In the genomic region with DNA sequence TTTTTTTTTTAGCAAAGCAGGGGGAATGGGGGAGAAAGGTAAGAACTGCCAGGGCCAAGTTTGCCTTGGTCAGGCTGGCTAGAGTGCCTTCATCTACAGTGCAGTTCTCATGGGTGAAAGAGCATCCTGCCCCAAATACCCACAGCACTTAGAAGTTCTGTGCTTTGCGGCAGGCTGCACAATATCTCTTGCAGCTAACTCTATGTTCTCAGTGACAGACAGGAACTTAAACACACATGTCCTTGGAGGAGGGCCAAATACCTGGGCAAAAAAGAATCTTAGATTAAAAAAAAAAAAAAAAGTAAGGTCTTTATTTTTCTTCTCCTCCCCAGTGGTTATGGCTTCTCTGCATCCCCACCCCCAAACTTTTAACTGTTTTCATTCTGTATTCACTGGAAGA, we compare ENCODE assay signal across 19 mouse cellular contexts.
DNase-seq lines count a peak whose midpoint lies in the region; ATAC-seq and TF ChIP-seq lines count a peak whose summit lies in the region.
"Had no signal": no experiment of that assay in that cellular context is flagged by ENCODE, and none has a peak within 500 bp of the region (broad histone marks: within the 10 kb centered on the region; RNA-seq: fewer than 3 reads in every experiment).

No protein-coding gene starts in this region.

- no peak for TF ChIP-seq POLR2A in lung, adult 2 months (IDR thresholded peaks at IDR 0.05; ENCODE audit: borderline replicate concordance, extremely low read depth, low read depth, low read length)

- no peak overlapping the region for H3K9ac ChIP-seq in forebrain, postnatal 0 days
- H3K9ac ChIP-seq: forebrain, embryonic 12.5 days; heart, embryonic 13.5 days; hindbrain, embryonic 15.5 days had no signal

- H3K9me3 ChIP-seq in forebrain, embryonic 10.5 days, result no peaks in the 10 kb centered on the region
- no peaks in the 10 kb centered on the region for H3K9me3 ChIP-seq in forebrain, postnatal 0 days (ENCODE audit: low read length)
- H3K9me3 ChIP-seq: forebrain, embryonic 12.5 days; heart, embryonic 13.5 days; hindbrain, embryonic 15.5 days had no signal

- no peak overlapping the region for H3K4me3 ChIP-seq in forebrain, embryonic 10.5 days
- no peak overlapping the region for H3K4me3 ChIP-seq in forebrain, postnatal 0 days (ENCODE audit: low read depth, low read length)
- H3K4me3 ChIP-seq in lung, adult 2 months (replicated peaks; ENCODE audit: extremely low read depth, low read depth, low read length), result no peak overlapping the region
- H3K4me3 ChIP-seq: forebrain, embryonic 12.5 days; heart, embryonic 13.5 days; hindbrain, embryonic 15.5 days had no signal

- H3K27ac ChIP-seq in forebrain, embryonic 10.5 days, result peak overlapping the region; percentile 79; the same call in 1 of the 2 replicates
- no peak overlapping the region for H3K27ac ChIP-seq in forebrain, postnatal 0 days (ENCODE audit: low read depth, low read length)
- H3K27ac ChIP-seq: forebrain, embryonic 12.5 days; heart, embryonic 13.5 days; hindbrain, embryonic 15.5 days had no signal

- ATAC-seq in forebrain, postnatal 0 days, result no peak
- ATAC-seq: forebrain, embryonic 16.5 days had no signal

- H3K4me1 ChIP-seq in forebrain, embryonic 10.5 days, result peaks cover 35% of the 10 kb centered on the region
- peaks cover 6% of the 10 kb centered on the region; the same call in 1 of the 2 replicates for H3K4me1 ChIP-seq in forebrain, postnatal 0 days (ENCODE audit: insufficient read depth)
- H3K4me1 ChIP-seq in lung, adult 2 months (ENCODE audit: control insufficient read depth, insufficient read depth, low read length), result no peaks in the 10 kb centered on the region; the same call in 1 of the 2 replicates

- no peak for DNase-seq in forebrain, embryonic 10.5 days (ENCODE audit: extremely low spot score, low spot score)
- DNase-seq in forebrain, postnatal 0 days, result no peak
- DNase-seq in CD4-positive helper T cell, adult 2 months (ENCODE audit: low read depth, low spot score), result peak; percentile 51
- peak; percentile 23 for DNase-seq in T-cell, adult 2 months (ENCODE audit: low spot score)
- DNase-seq in naive thymus-derived CD4-positive, alpha-beta T cell, adult 2 months (ENCODE audit: low read depth), result peak; percentile 73
- no peak for DNase-seq in lung, adult 2 months
- DNase-seq in kidney, postnatal 10 days, result no peak
- DNase-seq: adrenal gland, adult 2 months; adrenal gland, postnatal 25 days; cerebellum, adult 2 months; cerebellum, postnatal 10 days; gastrocnemius, postnatal 36 days; heart, adult 11 months; heart, postnatal 36 days had no signal

- 92% methylated on average over 1 of the region's 1 CpGs for WGBS in forebrain, embryonic 10.5 days
- 42% methylated on average over 1 of the region's 1 CpGs for WGBS in forebrain, postnatal 0 days
- WGBS in lung, adult 2 months, result 11% methylated on average over 1 of the region's 1 CpGs

- H3K36me3 ChIP-seq in forebrain, embryonic 10.5 days (replicated peaks), result no peaks in the 10 kb centered on the region
- no peaks in the 10 kb centered on the region for H3K36me3 ChIP-seq in forebrain, postnatal 0 days (ENCODE audit: insufficient read depth)
- H3K36me3 ChIP-seq: forebrain, embryonic 12.5 days; G1E; heart, embryonic 13.5 days; hindbrain, embryonic 15.5 days had no signal

- no peak overlapping the region for H3K4me2 ChIP-seq in forebrain, postnatal 0 days (ENCODE audit: low read depth)
- H3K4me2 ChIP-seq: forebrain, embryonic 12.5 days; heart, embryonic 13.5 days; hindbrain, embryonic 15.5 days had no signal

- 0 out of 2 replicates have a peak, but pooled peaks cover 4% of the 10 kb centered on the region for H3K27me3 ChIP-seq in forebrain, embryonic 10.5 days (ENCODE audit: poor library complexity, severe bottlenecking)
- no peaks in the 10 kb centered on the region for H3K27me3 ChIP-seq in forebrain, postnatal 0 days (ENCODE audit: insufficient read depth, low read length)
- H3K27me3 ChIP-seq: heart, embryonic 13.5 days; hindbrain, embryonic 15.5 days had no signal

- TF ChIP-seq CTCF in forebrain, postnatal 0 days (IDR thresholded peaks at IDR 0.05; ENCODE audit: low read depth), result no peak
- TF ChIP-seq CTCF in lung, adult 2 months (IDR thresholded peaks at IDR 0.05; ENCODE audit: insufficient read depth, low read length), result no peak

Comparison
In these comparisons a context has a peak if more than half of its experiments do, and no peak if none do; other contexts are left out.
1. DNase-seq: peak in CD4-positive helper T cell, adult 2 months (single experiment), T-cell, adult 2 months (single experiment) and naive thymus-derived CD4-positive, alpha-beta T cell, adult 2 months (single experiment); none in forebrain, embryonic 10.5 days (single experiment), forebrain, postnatal 0 days (single experiment), lung, adult 2 months (single experiment) and kidney, postnatal 10 days (single experiment).